Mouse (Mus musculus): Measurements from ENCODE around the gene Hist1h1t. TPM values are rescaled to one million over a fixed set of nuclear protein-coding genes. Genes with fewer than 3 reads are reported as not detected.

The Hist1h1t gene
- polyA plus RNA-seq, 3 experiments from 2014 or later: not detected

- ATAC-seq: no peak
Measured at GRCm38 (mm10) chr13:23738041-23738440, 42.4 kb downstream of the Hist1h1t start.

GRCm38 (mm10) chr13:23738677-23739068 lies 43.1 kb downstream of the Hist1h1t start, which contains the start of gene Hist1h1c:
Gene Hist1h1c (plus strand): TSS chr13:23738808.
- peak; percentile 70 for ATAC-seq

GRCm38 (mm10) chr13:23739069-23739921 lies 43.7 kb downstream of the Hist1h1t start:
- ATAC-seq: peak; percentile 86

GRCm38 (mm10) chr13:23739922-23740252 lies 44.3 kb downstream of the Hist1h1t start:
- peak; percentile 58 for ATAC-seq

DNA sequence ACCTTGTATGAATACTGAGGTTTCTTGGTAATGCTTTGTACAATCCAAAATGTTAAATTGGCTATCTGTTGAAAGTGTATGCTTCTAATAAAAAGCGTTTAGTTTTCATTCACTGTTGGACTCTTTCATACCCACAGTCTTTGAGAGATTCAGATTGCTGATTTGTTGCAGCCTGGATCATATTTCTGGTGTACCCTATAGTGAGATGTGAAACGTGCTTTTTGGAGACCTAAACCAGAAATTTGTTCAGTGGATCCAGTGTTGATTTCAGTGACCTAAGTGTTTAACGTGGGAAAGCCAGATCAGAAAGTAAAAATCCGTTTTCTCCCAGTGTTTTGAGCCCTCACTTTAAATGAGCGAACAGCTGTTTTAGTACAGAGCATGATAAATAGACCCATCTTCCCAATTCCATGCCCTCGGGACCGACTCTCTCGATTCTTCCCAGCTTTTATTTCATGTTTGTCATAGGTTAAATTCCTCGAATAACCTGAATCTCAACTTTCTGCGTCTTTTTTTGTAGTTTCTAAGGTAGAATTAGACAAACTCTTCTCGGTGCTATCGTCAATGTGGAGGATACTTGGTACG lies 44.7 kb downstream of the Hist1h1t start:
- no peak for ATAC-seq

DNA sequence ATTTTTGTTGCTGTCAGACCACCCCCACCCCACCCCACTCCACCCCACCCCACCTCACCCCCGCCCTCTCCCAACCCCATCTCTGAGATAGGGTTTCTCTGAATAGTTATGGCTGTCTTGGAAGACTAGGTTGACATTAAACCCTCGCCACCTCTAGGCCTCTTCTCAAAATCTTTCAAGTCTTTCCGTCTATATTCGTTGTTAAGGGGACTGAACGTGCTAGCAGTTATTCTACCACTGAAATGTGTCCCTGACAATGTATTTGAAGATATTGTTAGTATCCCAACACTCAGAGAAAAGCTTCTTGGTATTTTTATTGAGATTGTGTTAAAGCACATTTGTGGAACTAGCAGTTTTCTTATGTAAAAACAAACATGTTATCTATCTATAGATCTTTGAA lies 45.3 kb downstream of the Hist1h1t start:
- no peak for ATAC-seq

DNA sequence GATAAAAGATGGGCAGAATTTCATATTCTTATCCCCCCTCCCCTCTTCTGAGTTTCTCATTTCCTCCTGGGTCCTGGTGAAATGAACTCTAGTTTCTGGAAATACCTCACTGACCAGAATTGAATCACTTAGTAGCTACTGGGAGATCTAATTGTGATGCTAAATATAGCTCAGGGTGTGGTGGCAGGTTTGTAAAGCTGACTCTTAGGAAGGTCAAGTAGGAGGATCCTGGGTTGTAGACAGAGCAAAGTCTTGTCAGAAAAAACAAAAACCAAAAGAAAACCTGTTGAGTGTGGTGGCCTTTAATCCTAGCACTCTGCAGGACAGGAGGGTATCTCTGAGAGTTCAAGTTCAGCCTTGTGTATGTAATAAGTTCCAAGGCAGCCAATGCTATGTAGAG lies 46.4 kb downstream of the Hist1h1t start:
- ATAC-seq: no peak

DNA sequence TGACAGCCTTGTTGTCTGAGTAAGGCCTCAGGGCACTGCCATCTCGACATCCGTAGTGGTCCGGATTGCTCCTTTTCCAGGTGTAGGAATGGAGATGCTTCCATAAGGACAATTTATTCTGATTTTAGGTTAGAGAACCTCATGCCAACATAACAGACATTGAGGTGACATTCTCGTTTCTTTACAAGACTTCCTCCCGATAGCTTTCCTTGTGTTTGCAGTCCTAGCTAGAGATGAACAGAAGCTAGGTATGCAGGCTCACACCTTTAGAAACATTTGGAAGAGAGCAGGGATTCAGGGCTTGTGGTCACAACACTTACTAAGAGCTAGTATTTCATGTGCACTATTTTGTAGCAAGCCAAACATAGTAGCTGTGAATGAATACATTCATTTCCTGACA lies 47.6 kb downstream of the Hist1h1t start:
- ATAC-seq: no peak

DNA sequence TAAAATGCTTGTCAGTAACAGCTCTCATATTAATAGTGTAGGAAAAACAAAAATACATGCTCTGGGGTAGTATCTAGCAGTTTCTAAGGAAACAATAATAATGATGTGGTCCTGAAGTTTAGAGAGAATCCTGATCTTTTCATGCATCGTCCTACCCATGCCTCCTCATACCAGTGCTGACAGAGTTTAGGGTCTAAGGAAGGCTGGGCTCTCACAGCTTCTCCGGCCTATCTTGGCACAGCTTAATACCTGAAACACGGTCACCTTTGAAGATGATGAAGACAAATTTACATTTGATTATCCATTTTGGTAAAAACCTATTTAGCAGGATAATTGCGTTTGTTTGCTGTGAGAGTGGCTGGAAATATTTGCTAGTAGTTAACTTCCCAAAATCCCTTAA lies 48.3 kb downstream of the Hist1h1t start:
- ATAC-seq: no peak

DNA sequence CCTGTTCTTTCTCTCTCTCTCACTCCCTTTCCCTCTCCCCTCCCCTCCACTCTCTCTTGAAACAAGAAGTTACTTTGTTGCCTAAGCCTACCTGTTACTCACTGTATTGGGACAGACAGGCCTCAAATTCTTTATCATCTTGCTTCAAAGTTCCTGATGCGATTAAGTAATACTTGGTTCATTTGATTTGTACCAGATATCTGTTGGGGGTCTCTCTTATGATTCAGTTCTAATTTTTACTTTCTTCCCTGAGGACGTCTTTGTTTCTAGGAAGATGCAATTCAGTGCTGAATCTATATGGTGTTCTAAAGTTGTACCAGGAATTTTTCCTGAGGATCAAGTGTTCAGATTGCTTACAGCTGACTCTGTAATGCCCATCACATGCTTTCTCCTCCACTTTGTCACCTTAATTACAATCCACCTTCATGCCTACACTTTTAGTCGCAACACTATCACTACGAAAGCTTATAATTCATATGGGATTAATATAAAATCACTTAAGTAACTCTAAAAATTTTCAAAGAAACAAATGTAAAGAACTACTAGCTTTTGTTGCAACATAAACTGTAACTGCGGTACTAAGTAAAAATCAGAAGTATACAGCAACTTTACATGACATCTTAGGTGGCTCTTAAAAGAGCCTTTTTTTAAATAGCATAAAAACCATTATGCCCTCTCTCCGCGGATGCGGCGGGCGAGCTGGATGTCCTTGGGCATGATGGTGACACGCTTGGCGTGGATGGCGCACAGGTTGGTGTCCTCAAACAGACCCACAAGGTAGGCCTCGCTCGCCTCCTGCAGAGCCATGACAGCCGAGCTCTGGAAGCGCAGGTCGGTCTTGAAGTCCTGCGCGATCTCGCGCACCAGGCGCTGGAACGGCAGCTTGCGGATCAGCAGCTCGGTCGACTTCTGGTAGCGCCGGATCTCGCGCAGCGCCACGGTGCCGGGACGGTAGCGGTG lies 49.1 kb downstream of the Hist1h1t start:
- no peak for ATAC-seq

DNA sequence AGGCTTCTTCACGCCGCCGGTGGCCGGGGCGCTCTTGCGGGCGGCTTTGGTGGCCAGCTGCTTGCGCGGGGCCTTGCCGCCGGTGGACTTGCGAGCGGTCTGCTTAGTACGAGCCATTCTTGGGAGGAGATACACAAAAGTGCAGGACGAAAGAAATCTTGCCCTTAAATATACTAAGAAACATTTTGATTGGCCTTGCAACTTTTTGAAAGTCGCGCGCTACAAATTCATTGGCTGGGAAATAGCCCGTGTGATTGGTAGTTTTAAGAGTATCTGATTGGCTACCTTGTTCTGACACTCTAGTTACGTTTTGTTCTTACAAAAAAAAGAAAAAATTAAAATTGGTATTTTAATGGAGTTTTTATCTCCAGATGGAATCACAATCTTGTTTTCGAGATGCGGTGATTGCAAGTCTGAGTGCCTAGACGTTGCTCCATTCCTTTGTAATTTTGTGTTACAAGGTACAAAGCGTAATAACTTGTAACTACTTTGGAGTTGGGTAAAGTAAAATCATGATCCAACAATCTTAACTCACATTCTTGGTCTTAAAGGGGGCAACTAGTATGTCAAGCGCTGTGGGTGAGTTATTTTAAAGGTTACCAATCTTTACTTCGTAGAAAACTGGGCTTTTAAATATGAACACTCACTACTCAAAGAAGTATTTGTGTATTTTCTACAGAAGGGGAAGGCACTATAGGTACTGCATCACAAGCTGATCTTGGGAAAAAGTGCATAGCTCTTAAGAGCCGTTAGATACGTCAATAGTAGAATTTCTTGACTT lies 50.0 kb downstream of the Hist1h1t start, which contains the start of gene Hist1h3c:
Gene Hist1h3c, minus strand, starts transcription at position 222 of the 781 bp plus-strand sequence.
- ATAC-seq: peak; percentile 70

Other genes with a start within 250 kb of the Hist1h1t start
- not detected for gene Btn1a1, start 229.9 kb upstream of the Hist1h1t start, polyA plus RNA-seq (2017; shearing (Covaris generic))
- gene Btn2a2, start 207.0 kb upstream of the Hist1h1t start, polyA plus RNA-seq (2017; shearing (Covaris generic)): not detected
- 1 to 10 TPM; 3.9 to 8.3 (median 7.0) TPM for gene Hist1h4h, start 164.8 kb upstream of the Hist1h1t start, polyA plus RNA-seq (2017; shearing (Covaris generic))
- gene Hist1h2af, start 161.9 kb upstream of the Hist1h1t start, polyA plus RNA-seq (2017; shearing (Covaris generic)): not detected
- 1 to 10 TPM in 1 of 3 experiments, not detected in 2; 1.5 TPM for gene Hist1h3g, start 160.4 kb upstream of the Hist1h1t start, polyA plus RNA-seq (2017; shearing (Covaris generic))
- under 1 TPM in 2 of 3 experiments, not detected in 1; 0.38 to 0.89 TPM for gene Hist1h2bh, start 152.4 kb upstream of the Hist1h1t start, polyA plus RNA-seq (2017; shearing (Covaris generic))
- gene Hist1h3f, start 151.8 kb upstream of the Hist1h1t start, polyA plus RNA-seq (2017; shearing (Covaris generic)): 1 to 10 TPM in 1 of 3 experiments, under 1 TPM in 2; 0.73 to 1.5 (median 0.74) TPM
- 1 to 10 TPM in 1 of 3 experiments, not detected in 2; 3.2 TPM for gene Hist1h4f, start 144.2 kb upstream of the Hist1h1t start, polyA plus RNA-seq (2017; shearing (Covaris generic))
- gene Hist1h1d, start 142.6 kb upstream of the Hist1h1t start, polyA plus RNA-seq (2017; shearing (Covaris generic)): under 1 TPM; 0.20 to 0.36 (median 0.34) TPM
- 1 to 10 TPM in 2 of 3 experiments, under 1 TPM in 1; 0.89 to 4.0 (median 4.0) TPM for gene Hist1h3e, start 133.4 kb upstream of the Hist1h1t start, polyA plus RNA-seq (2017; shearing (Covaris generic))
- gene Hist1h2ae, start 124.6 kb upstream of the Hist1h1t start, polyA plus RNA-seq (2017; shearing (Covaris generic)): 100 to 1,000 TPM in 1 of 3 experiments, 10 to 100 TPM in 1, 1 to 10 TPM in 1; 5.9 to 223 (median 14.6) TPM
- gene Hist1h2bg, start 124.4 kb upstream of the Hist1h1t start, polyA plus RNA-seq (2017; shearing (Covaris generic)): 10 to 100 TPM in 1 of 3 experiments, 1 to 10 TPM in 2; 2.4 to 13.2 (median 9.8) TPM
- not detected for gene Hist1h2bf, start 121.6 kb upstream of the Hist1h1t start, polyA plus RNA-seq (2017; shearing (Covaris generic))
- gene Hist1h2ad, start 121.4 kb upstream of the Hist1h1t start, polyA plus RNA-seq (2017; shearing (Covaris generic)): under 1 TPM in 1 of 3 experiments, not detected in 2; 0.99 TPM
- 1 to 10 TPM in 1 of 3 experiments, under 1 TPM in 1, not detected in 1; 0.56 to 1.3 TPM for gene Hist1h3d, start 120.1 kb upstream of the Hist1h1t start, polyA plus RNA-seq (2017; shearing (Covaris generic))
- gene Hist1h4d, start 114.2 kb upstream of the Hist1h1t start, polyA plus RNA-seq (2017; shearing (Covaris generic)): 10 to 100 TPM; 20.7 to 55.4 (median 27.7) TPM
- 1 to 10 TPM in 2 of 3 experiments, under 1 TPM in 1; 0.92 to 3.6 (median 3.0) TPM for gene Hist1h2be, start 74.7 kb upstream of the Hist1h1t start, polyA plus RNA-seq (2017; shearing (Covaris generic))
- gene Hist1h1e, start 73.3 kb upstream of the Hist1h1t start, polyA plus RNA-seq (2017; shearing (Covaris generic)): 10 to 100 TPM in 1 of 3 experiments, 1 to 10 TPM in 2; 6.7 to 25.3 (median 9.4) TPM
- under 1 TPM; 0.43 to 0.47 (median 0.47) TPM for gene Hist1h2ac, start 11.9 kb upstream of the Hist1h1t start, polyA plus RNA-seq (2017; shearing (Covaris generic))
- gene Hist1h2bc, start 11.6 kb upstream of the Hist1h1t start, polyA plus RNA-seq (2017; shearing (Covaris generic)): 1 to 10 TPM in 2 of 3 experiments, under 1 TPM in 1; 0.52 to 3.6 (median 3.3) TPM
- gene Hist1h4c, start 2.6 kb downstream of the Hist1h1t start, polyA plus RNA-seq (2017; shearing (Covaris generic)): 1 to 10 TPM; 2.1 to 9.3 (median 4.2) TPM
- gene Hfe, start 15.0 kb downstream of the Hist1h1t start, polyA plus RNA-seq (2017; shearing (Covaris generic)): 1 to 10 TPM in 1 of 3 experiments, under 1 TPM in 1, not detected in 1; 0.32 to 1.7 TPM
- gene Hist1h1c, start 43.0 kb downstream of the Hist1h1t start, polyA plus RNA-seq (2017; shearing (Covaris generic)): 10 to 100 TPM in 2 of 3 experiments, 1 to 10 TPM in 1; 8.7 to 14.8 (median 11.1) TPM
- gene Hist1h3c, start 49.8 kb downstream of the Hist1h1t start, polyA plus RNA-seq (2017; shearing (Covaris generic)): 1 to 10 TPM in 1 of 3 experiments, not detected in 2; 2.5 TPM
- gene Hist1h2bb, start 50.9 kb downstream of the Hist1h1t start, polyA plus RNA-seq (2017; shearing (Covaris generic)): 1 to 10 TPM in 2 of 3 experiments, not detected in 1; 2.5 to 2.8 TPM
- gene Hist1h2ab, start 55.3 kb downstream of the Hist1h1t start, polyA plus RNA-seq (2017; shearing (Covaris generic)): 10 to 100 TPM in 1 of 3 experiments, not detected in 2; 14.8 TPM
- gene Hist1h3b, start 56.5 kb downstream of the Hist1h1t start, polyA plus RNA-seq (2017; shearing (Covaris generic)): 1 to 10 TPM in 1 of 3 experiments, not detected in 2; 1.1 TPM
- 10 to 100 TPM in 1 of 3 experiments, 1 to 10 TPM in 1, not detected in 1; 4.1 to 20.2 TPM for gene Hist1h4b, start 61.2 kb downstream of the Hist1h1t start, polyA plus RNA-seq (2017; shearing (Covaris generic))
- 1 to 10 TPM in 1 of 3 experiments, not detected in 2; 3.1 TPM for gene Hist1h4a, start 65.4 kb downstream of the Hist1h1t start, polyA plus RNA-seq (2017; shearing (Covaris generic))
- gene Hist1h3a, start 66.6 kb downstream of the Hist1h1t start, polyA plus RNA-seq (2017; shearing (Covaris generic)): 1 to 10 TPM in 1 of 3 experiments, not detected in 2; 1.6 TPM
- 1 to 10 TPM; 2.5 to 6.1 (median 3.4) TPM for gene Hist1h1a, start 67.9 kb downstream of the Hist1h1t start, polyA plus RNA-seq (2017; shearing (Covaris generic))
- gene Trim38, start 74.1 kb downstream of the Hist1h1t start, polyA plus RNA-seq (2017; shearing (Covaris generic)): not detected
- not detected for gene Slc17a2, start 111.2 kb downstream of the Hist1h1t start, polyA plus RNA-seq (2017; shearing (Covaris generic))
- not detected for gene Slc17a3, start 143.6 kb downstream of the Hist1h1t start, polyA plus RNA-seq (2017; shearing (Covaris generic))
- gene Slc17a1, start 171.9 kb downstream of the Hist1h1t start, polyA plus RNA-seq (2017; shearing (Covaris generic)): not detected
- gene Slc17a4, start 219.2 kb downstream of the Hist1h1t start, polyA plus RNA-seq (2017; shearing (Covaris generic)): under 1 TPM in 1 of 3 experiments, not detected in 2; 0.12 TPM
- not detected for gene Hist1h2ba, start 238.3 kb downstream of the Hist1h1t start, polyA plus RNA-seq (2017; shearing (Covaris generic))
- not detected for gene Hist1h2aa, start 238.6 kb downstream of the Hist1h1t start, polyA plus RNA-seq (2017; shearing (Covaris generic))

Measured in inflammation-experienced regulatory T-cells, adult 6 months (primary cell).